Mouse (Mus musculus): ENCODE results near the gene Tmem131l.

- no peak for TF ChIP-seq CTCF (IDR thresholded peaks at IDR 0.05)
- TF ChIP-seq EP300 (IDR thresholded peaks at IDR 0.05), result no peak
These were observed 66.6 kb downstream of the Tmem131l start for GRCm38 (mm10) chr3:83973339-83973738.

Data from lung, postnatal 0 days (tissue).